Mouse (Mus musculus) olfactory bulb, adult 2 months (tissue): ENCODE data around the gene Wdr38. TPM values are rescaled to one million over a fixed set of nuclear protein-coding genes. Genes with fewer than 3 reads are reported as not detected.

Source experiments
- H3K27ac ChIP-seq: fragments of 200-500 bp; 2 replicates; pipeline ENCODE4 v1.5.1; 2012; ENCODE audit warnings: low read depth, low read length; ENCODE audit not compliant: insufficient read depth
- H3K4me1 ChIP-seq: fragments of 200-500 bp; 2 replicates; pipeline ENCODE4 v1.6.1; 2012; ENCODE audit warnings: low read length; ENCODE audit not compliant: control insufficient read depth, insufficient read depth
- H3K4me3 ChIP-seq: fragments of 200-500 bp; 2 replicates; pipeline ENCODE4 v1.5.1; 2012; ENCODE audit warnings: mild to moderate bottlenecking, low read depth, low read length, moderate library complexity; ENCODE audit not compliant: insufficient read depth
- CTCF ChIP-seq: fragments of 200-500 bp; IDR thresholded peaks from 2 replicates; pipeline ENCODE4 v1.5.1; 2012; ENCODE audit warnings: low read depth, mild to moderate bottlenecking, low read length, moderate library complexity; ENCODE audit not compliant: insufficient read depth
- POLR2A ChIP-seq: fragments of 200-500 bp; IDR thresholded peaks from 2 replicates; pipeline ENCODE4 v1.6.1; 2012; ENCODE audit warnings: mild to moderate bottlenecking, low read depth, low read length, moderate library complexity; ENCODE audit not compliant: insufficient read depth
- WGBS: fragments of 180-500 bp; shearing (Covaris S2); methylation state at CpG from one replicate; pipeline ENCODE4 v1.1.7; 2018; 5-methylcytosine and 5-hydroxymethylcytosine counted together
- polyA plus RNA-seq: library from polyadenylated mRNA; stranded (reverse); fragments of >200 nt; gene quantifications from 2 replicates; pipeline ENCODE4 v1.2.4, GENCODE M21; 2012; ENCODE audit warnings: low replicate concordance; ENCODE audit not compliant: missing spikeins, insufficient read depth, insufficient read length

The Wdr38 gene
- not detected in 2 replicates for polyA plus RNA-seq

DNA sequence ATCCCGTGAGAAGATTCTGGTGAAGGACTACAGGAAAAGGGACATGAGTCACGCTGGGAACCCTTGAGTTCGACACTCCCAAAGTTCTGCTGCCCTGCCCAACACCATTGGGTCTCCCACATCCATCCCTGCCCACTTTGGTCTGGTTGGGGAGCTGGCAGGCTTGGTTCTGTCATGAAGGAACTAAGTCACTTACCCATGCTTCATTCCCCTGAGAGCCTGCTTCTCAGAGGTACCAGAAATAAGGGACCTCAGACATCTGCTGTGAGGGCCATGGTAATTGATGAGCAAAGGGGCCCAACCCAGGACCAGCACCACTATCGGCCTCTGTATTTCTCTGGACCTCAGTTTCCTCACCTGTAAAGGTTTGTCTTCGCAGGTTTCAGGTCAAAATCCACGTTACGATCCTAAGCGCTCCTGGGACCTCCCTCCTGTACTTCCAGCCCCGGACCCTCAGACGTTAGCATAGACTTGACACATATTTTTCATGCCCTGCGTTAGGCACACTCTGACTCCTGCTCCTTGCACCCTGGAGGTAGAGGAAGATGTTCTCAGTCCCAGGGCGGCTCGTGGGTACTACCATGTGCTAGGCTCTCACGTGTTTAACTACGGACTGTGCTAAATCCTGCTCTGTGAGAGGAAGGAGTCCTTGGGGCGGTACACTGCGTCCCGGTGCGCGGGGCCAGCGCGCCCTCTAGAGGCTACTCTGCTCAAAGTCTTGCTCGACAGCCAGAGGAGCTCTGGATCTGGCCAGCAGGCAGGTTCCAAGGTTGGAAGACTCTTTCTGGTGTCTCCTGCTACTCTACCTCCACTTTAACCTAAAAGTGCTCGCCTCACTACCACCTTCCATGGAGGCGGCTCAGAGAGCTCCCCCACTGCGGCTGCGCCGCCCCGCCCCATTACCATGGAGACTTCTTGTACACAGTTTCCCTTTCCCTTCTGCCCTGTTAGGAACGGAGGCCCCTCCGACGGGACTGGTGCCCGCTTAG, at the start of gene Wdr38:
TSS of gene Wdr38 (plus strand) at position 91 of the 989 bp plus-strand sequence.
- 13% methylated on average over 33 of the region's 33 CpGs for WGBS
- peak; percentile 99 for TF ChIP-seq CTCF
- no peak for TF ChIP-seq POLR2A
- no peak within 1 kb of the TSS for H3K27ac ChIP-seq

DNA sequence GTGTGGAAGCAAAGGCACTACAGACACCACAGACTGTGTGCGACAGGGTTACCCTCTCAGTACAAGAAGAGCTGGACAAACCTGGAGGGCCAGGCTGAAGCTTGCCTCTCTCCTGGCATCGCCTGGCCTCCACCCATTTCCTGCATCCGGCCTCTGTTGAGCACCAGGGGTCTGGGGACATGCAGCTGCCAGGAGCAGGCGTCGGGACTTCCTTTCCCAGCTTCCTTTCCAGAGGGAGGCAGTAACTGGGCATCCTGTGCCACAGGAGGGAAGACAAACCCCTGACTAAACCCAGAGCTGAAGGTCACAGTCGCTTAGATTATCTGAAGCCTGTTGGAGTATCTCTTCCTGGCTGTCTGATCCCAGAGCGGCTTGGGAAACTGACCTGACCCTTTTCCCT, 49.7 kb upstream of the Wdr38 start:
- TF ChIP-seq POLR2A (no peak), CTCF (no peak)
- Histone ChIP-seq H3K27ac (no peak overlapping the region), H3K4me3 (no peak overlapping the region), H3K4me1 (peaks cover 8% of the 10 kb centered on the region)
- WGBS, result 86% methylated on average over 7 of the region's 7 CpGs

More for the DNA sequence above, at the start of gene Wdr38:
- peaks cover 6% of the 10 kb centered on the region; the same call in 1 of the 2 replicates for H3K4me1 ChIP-seq
- peak within 1 kb of the TSS; percentile 43 for H3K4me3 ChIP-seq

DNA sequence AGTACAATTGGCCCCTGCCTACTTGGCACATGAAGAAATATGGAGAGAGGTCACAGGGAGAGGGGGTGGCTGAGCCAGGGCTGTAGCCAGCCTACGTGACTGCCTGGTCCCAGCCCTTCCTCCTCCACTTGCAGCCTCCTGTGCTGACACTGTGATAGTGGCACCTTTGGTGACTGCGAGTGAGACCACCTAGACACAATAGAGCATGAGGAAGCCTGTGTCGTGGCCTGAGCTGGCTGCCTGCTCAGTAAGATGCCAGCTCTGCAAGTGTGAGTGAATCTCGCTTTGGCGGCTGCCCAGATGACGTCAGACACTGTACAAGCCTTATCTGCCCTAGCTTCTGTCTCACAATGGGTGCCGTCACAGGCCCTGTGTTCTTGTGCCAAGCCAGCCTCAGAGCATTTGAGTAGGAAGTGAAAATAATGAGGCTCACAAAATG, 47.0 kb upstream of the Wdr38 start:
- peaks cover 12% of the 10 kb centered on the region for H3K4me1 ChIP-seq
- 16% methylated on average over 7 of the region's 7 CpGs for WGBS
- H3K27ac ChIP-seq, result peak overlapping the region; percentile 7; the same call in 1 of the 2 replicates
- H3K4me3 ChIP-seq, result no peak overlapping the region
- no peak for TF ChIP-seq POLR2A
- TF ChIP-seq CTCF, result no peak

DNA sequence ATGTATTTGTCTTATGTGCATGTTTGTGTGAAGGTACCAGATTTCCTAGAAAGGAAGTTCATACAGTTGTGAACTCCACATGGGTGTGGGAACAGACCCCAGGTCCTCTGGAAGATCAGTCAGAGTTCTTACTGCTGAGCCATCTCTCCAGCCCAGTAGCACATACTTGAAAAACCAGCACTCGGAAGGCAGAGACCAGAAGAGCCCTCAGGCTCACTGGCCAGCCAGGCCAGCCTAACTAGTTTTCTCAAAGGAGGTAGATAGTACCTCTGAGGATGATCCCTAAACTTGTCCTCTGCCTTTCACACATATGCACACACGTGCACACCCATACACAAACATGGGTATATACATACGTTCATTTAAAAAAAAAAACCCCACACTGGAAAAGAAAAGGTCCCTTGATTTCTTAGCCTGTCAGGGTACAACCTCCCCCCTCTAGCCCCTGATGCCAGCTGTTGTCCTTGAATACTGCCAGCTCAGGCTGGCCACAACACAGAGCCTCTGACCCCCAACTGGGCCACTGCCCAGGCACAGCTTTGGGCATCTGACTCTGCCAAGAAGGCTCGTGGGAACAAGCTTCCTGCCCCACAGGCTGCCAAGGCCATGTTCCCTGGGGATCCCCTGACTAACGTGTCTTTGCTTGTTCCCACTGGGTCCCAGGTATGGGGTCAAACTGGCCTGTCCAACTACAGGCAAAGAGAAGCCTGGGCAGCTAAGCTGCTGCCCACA, 44.0 kb upstream of the Wdr38 start:
- 64% methylated on average over 5 of the region's 5 CpGs for WGBS

DNA sequence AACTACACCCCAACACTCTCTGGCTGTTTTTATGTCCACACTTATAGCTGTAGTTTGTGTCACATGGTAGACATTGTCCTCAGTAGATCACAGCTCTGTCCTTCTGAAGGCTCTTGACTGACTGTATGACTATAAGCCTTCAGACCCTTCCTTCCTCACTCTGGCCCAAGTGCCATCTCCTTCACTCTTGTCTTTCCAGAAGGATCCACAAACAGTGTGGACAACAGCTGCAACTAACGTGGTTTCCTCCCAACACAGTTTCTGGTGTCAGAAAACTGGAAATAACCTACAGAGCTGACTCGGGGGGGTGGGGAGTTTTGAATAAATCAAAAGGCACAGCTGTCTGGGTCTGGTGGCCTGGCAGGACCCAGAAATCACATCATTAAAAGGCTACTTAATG, 41.2 kb upstream of the Wdr38 start:
- Histone ChIP-seq H3K27ac (no peak overlapping the region), H3K4me1 (peaks cover 6% of the 10 kb centered on the region; the same call in 1 of the 2 replicates), H3K4me3 (no peak overlapping the region)
- TF ChIP-seq CTCF (no peak), POLR2A (no peak)
- WGBS, result 64% methylated on average over 2 of the region's 2 CpGs

More for the DNA sequence above, 44.0 kb upstream of the Wdr38 start:
- peaks cover 12% of the 10 kb centered on the region for H3K4me1 ChIP-seq
- H3K4me3 ChIP-seq, result no peak overlapping the region
- H3K27ac ChIP-seq, result peak overlapping the region; percentile 42; the same call in 1 of the 2 replicates
- TF ChIP-seq POLR2A, result no peak
- TF ChIP-seq CTCF, result no peak

DNA sequence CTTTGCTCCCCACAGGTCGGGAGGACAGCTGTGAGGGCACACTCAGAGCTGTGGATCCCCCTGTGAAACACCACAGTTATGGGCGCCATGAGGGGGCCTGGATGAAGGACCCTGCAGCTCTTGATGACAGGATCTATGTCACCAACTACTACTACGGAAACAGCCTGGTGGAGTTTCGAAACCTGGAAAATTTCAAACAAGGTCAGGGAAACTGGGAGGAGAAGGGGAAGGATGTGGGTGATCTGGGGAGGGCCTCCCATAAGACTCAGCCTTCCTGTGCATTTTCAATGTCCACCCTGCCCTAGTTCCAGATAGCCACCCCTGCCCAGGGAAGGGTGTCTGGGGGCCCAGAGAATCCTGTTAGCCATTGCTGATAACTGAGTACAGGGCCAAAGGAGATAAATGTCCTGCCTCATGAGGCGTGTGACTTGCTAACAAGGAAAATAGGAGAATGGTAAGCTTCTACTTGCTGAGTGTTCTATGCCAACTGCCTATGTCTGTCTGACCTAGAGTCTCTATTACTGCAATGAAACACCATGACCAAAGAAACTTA, 39.5 kb upstream of the Wdr38 start:
- no peak for TF ChIP-seq CTCF
- TF ChIP-seq POLR2A, result no peak
- Histone ChIP-seq H3K4me3 (no peak overlapping the region), H3K4me1 (0 out of 2 replicates have a peak, but pooled peaks cover 4% of the 10 kb centered on the region), H3K27ac (no peak overlapping the region)
- WGBS, result 92% methylated on average over 5 of the region's 5 CpGs

DNA sequence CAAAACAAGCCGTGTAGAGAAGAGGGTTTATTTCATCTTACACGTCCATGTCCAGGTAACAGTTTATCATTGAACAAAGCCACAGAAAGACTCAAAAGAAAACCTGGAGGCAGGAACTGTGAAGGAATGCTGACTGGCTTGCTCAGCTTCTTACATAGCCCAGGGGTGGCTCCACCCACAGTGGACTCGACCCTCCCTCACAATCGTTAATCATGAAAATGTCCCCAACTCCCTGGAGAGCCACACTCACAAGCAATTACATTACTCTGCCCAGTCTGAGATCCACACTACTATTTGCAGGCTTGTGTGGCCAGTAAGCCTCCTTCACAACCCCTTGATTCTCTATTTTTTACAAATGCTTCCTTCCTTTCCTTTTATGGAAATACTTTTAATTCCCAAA, 33.1 kb upstream of the Wdr38 start:
- no peak for TF ChIP-seq CTCF
- Histone ChIP-seq H3K4me3 (no peak overlapping the region), H3K4me1 (no peaks in the 10 kb centered on the region), H3K27ac (no peak overlapping the region)
- WGBS, result 45% methylated on average over 4 of the region's 4 CpGs

DNA sequence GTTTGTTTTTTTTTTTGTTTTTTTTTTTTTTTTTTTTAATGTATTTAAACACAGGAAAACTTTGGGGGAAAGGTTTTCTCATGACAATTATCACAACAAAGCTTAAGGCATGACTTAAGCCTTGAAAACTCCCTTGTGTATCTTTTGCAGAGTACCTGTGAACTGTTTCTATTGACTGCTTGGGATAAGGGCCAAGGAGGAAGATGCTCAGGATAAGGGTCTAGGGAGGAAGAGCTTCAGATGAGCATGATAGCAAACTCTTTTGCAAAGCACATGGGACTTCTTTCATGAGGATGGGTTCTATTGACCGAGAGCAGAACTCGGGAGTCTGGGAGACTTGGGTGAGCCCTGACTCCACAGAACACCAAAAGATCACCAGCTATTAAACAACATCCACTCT, 27.6 kb upstream of the Wdr38 start:
- TF ChIP-seq CTCF (no peak), POLR2A (no peak)
- WGBS, result 95% methylated on average over 2 of the region's 2 CpGs
- H3K4me1 ChIP-seq, result 0 out of 2 replicates have a peak, but pooled peaks cover 3% of the 10 kb centered on the region
- H3K4me3 ChIP-seq, result no peak overlapping the region
- no peak overlapping the region for H3K27ac ChIP-seq
